Mouse (Mus musculus) cerebellum, postnatal 14 days (tissue): ENCODE measurements at regions not wholly inside any gene's neighbourhood (a gene's known extent, or its start where the extent isn't known, plus 50 kb on each side); places are given as distances from the start of the nearest gene placed in this dataset.

ENCODE experiments used
- DNase-seq, 2 experiments: peaks; one replicate each; pipeline ENCODE4 v3.0.0; 2021; ENCODE audit warnings: mixed read lengths in 2 of 2

DNA sequence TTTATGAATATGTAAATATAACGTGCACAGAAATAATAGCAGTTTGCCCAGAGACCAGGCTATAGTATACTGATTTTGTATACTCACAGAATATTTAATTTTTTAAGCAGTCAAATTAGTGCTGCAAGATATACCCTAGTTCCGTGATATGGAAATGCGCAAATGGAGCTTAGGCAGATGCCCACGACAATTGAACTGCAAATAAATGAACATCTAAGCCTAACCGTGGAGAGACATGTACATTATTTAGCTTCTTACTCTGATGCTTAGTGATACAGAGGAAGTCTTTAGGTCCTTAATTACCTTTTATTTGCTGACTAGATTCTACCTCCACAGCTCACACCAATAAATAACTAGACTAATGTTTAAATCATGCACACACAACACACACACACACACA is 221.9 kb downstream of the Usp25 start:
- no peak for DNase-seq
